Mouse (Mus musculus): ENCODE results near the gene St3gal5. TPM values are rescaled to one million over a fixed set of nuclear protein-coding genes. Genes with fewer than 3 reads are reported as not detected.

Gene St3gal5
- 25.9 and 28.1 TPM in 2 replicates for polyA plus RNA-seq (2011; ENCODE audit: insufficient read depth, insufficient read length, low read depth, missing spikeins)

- no peak for TF ChIP-seq CTCF (IDR thresholded peaks at IDR 0.05; ENCODE audit: low read depth, low read length)
- Histone ChIP-seq H3K27me3 (ENCODE audit: control insufficient read depth, insufficient read depth, low read length, poor library complexity, severe bottlenecking) (no peaks in the 10 kb centered on the region), H3K27ac (ENCODE audit: insufficient read depth, low read length) (no peak within 1 kb of the TSS), H3K4me3 (ENCODE audit: low read depth, low read length) (peak within 1 kb of the TSS; percentile 81), H3K36me3 (ENCODE audit: control insufficient read depth, insufficient read depth, low read length, poor library complexity, severe bottlenecking) (no peaks in the 10 kb centered on the region), H3K4me1 (ENCODE audit: control insufficient read depth, insufficient read depth, low read length) (no peaks in the 10 kb centered on the region), H3K9me3 (replicated peaks; ENCODE audit: control insufficient read depth, insufficient read depth, low read length, poor library complexity, severe bottlenecking) (no peaks in the 10 kb centered on the region), H3K9ac (ENCODE audit: low read depth, poor library complexity, severe bottlenecking) (peak within 1 kb of the TSS; percentile 67)
Measured at GRCm38 (mm10) chr6:72097181-72097995, at the start of gene St3gal5. TSS of gene St3gal5 (plus strand) at chr6:72097592.

- no peaks in the 10 kb centered on the region for H3K36me3 ChIP-seq (ENCODE audit: control insufficient read depth, insufficient read depth, low read length, poor library complexity, severe bottlenecking)
- no peak overlapping the region for H3K4me3 ChIP-seq (ENCODE audit: low read depth, low read length)
- no peaks in the 10 kb centered on the region for H3K4me1 ChIP-seq (ENCODE audit: control insufficient read depth, insufficient read depth, low read length)
- H3K9ac ChIP-seq (ENCODE audit: low read depth, poor library complexity, severe bottlenecking): no peak overlapping the region
- no peak for TF ChIP-seq CTCF (IDR thresholded peaks at IDR 0.05; ENCODE audit: low read depth, low read length)
- TF ChIP-seq EP300 (IDR thresholded peaks at IDR 0.05; ENCODE audit: insufficient read depth, low read depth, low read length): no peak
- TF ChIP-seq POLR2A (IDR thresholded peaks at IDR 0.05; ENCODE audit: insufficient read depth, low read length): no peak
- H3K9me3 ChIP-seq (replicated peaks; ENCODE audit: control insufficient read depth, insufficient read depth, low read length, poor library complexity, severe bottlenecking): no peaks in the 10 kb centered on the region
- no peaks in the 10 kb centered on the region for H3K27me3 ChIP-seq (ENCODE audit: control insufficient read depth, insufficient read depth, low read length, poor library complexity, severe bottlenecking)
- H3K27ac ChIP-seq (ENCODE audit: insufficient read depth, low read length): no peak overlapping the region
Measured at GRCm38 (mm10) chr6:72048643-72049042, 48.7 kb upstream of the St3gal5 start.

GRCm38 (mm10) chr6:72049941-72050340 lies 47.5 kb upstream of the St3gal5 start:
- H3K36me3 ChIP-seq (ENCODE audit: control insufficient read depth, insufficient read depth, low read length, poor library complexity, severe bottlenecking): no peaks in the 10 kb centered on the region
- no peaks in the 10 kb centered on the region for H3K27me3 ChIP-seq (ENCODE audit: control insufficient read depth, insufficient read depth, low read length, poor library complexity, severe bottlenecking)
- H3K4me1 ChIP-seq (ENCODE audit: control insufficient read depth, insufficient read depth, low read length): no peaks in the 10 kb centered on the region
- H3K9me3 ChIP-seq (replicated peaks; ENCODE audit: control insufficient read depth, insufficient read depth, low read length, poor library complexity, severe bottlenecking): no peaks in the 10 kb centered on the region
- TF ChIP-seq POLR2A (IDR thresholded peaks at IDR 0.05; ENCODE audit: insufficient read depth, low read length) (no peak), EP300 (IDR thresholded peaks at IDR 0.05; ENCODE audit: insufficient read depth, low read depth, low read length) (no peak), CTCF (IDR thresholded peaks at IDR 0.05; ENCODE audit: low read depth, low read length) (no peak)
- no peak overlapping the region for H3K9ac ChIP-seq (ENCODE audit: low read depth, poor library complexity, severe bottlenecking)
- no peak overlapping the region for H3K27ac ChIP-seq (ENCODE audit: insufficient read depth, low read length)
- no peak overlapping the region for H3K4me3 ChIP-seq (ENCODE audit: low read depth, low read length)

GRCm38 (mm10) chr6:72050827-72051226 lies 46.6 kb upstream of the St3gal5 start:
- H3K9me3 ChIP-seq (replicated peaks; ENCODE audit: control insufficient read depth, insufficient read depth, low read length, poor library complexity, severe bottlenecking): no peaks in the 10 kb centered on the region
- no peak for TF ChIP-seq POLR2A (IDR thresholded peaks at IDR 0.05; ENCODE audit: insufficient read depth, low read length)
- no peak for TF ChIP-seq CTCF (IDR thresholded peaks at IDR 0.05; ENCODE audit: low read depth, low read length)
- no peak for TF ChIP-seq EP300 (IDR thresholded peaks at IDR 0.05; ENCODE audit: insufficient read depth, low read depth, low read length)
- H3K9ac ChIP-seq (ENCODE audit: low read depth, poor library complexity, severe bottlenecking): no peak overlapping the region
- H3K4me1 ChIP-seq (ENCODE audit: control insufficient read depth, insufficient read depth, low read length): no peaks in the 10 kb centered on the region
- no peaks in the 10 kb centered on the region for H3K36me3 ChIP-seq (ENCODE audit: control insufficient read depth, insufficient read depth, low read length, poor library complexity, severe bottlenecking)
- H3K27me3 ChIP-seq (ENCODE audit: control insufficient read depth, insufficient read depth, low read length, poor library complexity, severe bottlenecking): no peaks in the 10 kb centered on the region
- no peak overlapping the region for H3K27ac ChIP-seq (ENCODE audit: insufficient read depth, low read length)
- no peak overlapping the region for H3K4me3 ChIP-seq (ENCODE audit: low read depth, low read length)

DNA sequence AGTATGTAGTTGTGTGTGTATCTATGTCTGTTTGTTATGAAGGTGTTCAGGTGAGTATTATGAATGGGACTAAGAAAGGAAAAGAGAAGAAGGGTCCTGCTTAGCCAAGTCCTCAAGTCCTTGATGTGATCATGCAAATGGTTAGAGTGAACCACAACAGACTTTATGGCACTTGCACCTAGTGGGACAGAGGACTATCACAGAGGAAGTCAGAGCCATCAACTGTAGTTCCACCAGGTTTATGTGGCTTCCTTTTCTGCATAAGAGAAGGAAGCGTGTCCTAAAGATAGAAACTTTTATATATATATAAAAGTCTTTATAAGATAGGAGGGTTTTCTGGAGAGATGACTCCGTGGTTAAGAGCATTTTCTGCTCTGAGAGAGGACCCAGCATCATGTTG lies 46.1 kb upstream of the St3gal5 start:
- H3K9ac ChIP-seq (ENCODE audit: low read depth, poor library complexity, severe bottlenecking): no peak overlapping the region

GRCm38 (mm10) chr6:72051757-72052156 lies 45.6 kb upstream of the St3gal5 start:
- H3K9ac ChIP-seq (ENCODE audit: low read depth, poor library complexity, severe bottlenecking): no peak overlapping the region
- no peak overlapping the region for H3K27ac ChIP-seq (ENCODE audit: insufficient read depth, low read length)
- TF ChIP-seq POLR2A (IDR thresholded peaks at IDR 0.05; ENCODE audit: insufficient read depth, low read length): no peak
- TF ChIP-seq CTCF (IDR thresholded peaks at IDR 0.05; ENCODE audit: low read depth, low read length): no peak
- no peak for TF ChIP-seq EP300 (IDR thresholded peaks at IDR 0.05; ENCODE audit: insufficient read depth, low read depth, low read length)
- H3K9me3 ChIP-seq (replicated peaks; ENCODE audit: control insufficient read depth, insufficient read depth, low read length, poor library complexity, severe bottlenecking): no peaks in the 10 kb centered on the region
- no peaks in the 10 kb centered on the region for H3K27me3 ChIP-seq (ENCODE audit: control insufficient read depth, insufficient read depth, low read length, poor library complexity, severe bottlenecking)
- H3K36me3 ChIP-seq (ENCODE audit: control insufficient read depth, insufficient read depth, low read length, poor library complexity, severe bottlenecking): no peaks in the 10 kb centered on the region
- H3K4me1 ChIP-seq (ENCODE audit: control insufficient read depth, insufficient read depth, low read length): no peaks in the 10 kb centered on the region
- H3K4me3 ChIP-seq (ENCODE audit: low read depth, low read length): no peak overlapping the region

More for the DNA sequence above, 46.1 kb upstream of the St3gal5 start:
- H3K4me3 ChIP-seq (ENCODE audit: low read depth, low read length): no peak overlapping the region
- TF ChIP-seq CTCF (IDR thresholded peaks at IDR 0.05; ENCODE audit: low read depth, low read length) (no peak), EP300 (IDR thresholded peaks at IDR 0.05; ENCODE audit: insufficient read depth, low read depth, low read length) (no peak), POLR2A (IDR thresholded peaks at IDR 0.05; ENCODE audit: insufficient read depth, low read length) (no peak)
- H3K36me3 ChIP-seq (ENCODE audit: control insufficient read depth, insufficient read depth, low read length, poor library complexity, severe bottlenecking): no peaks in the 10 kb centered on the region
- no peaks in the 10 kb centered on the region for H3K4me1 ChIP-seq (ENCODE audit: control insufficient read depth, insufficient read depth, low read length)
- no peaks in the 10 kb centered on the region for H3K9me3 ChIP-seq (replicated peaks; ENCODE audit: control insufficient read depth, insufficient read depth, low read length, poor library complexity, severe bottlenecking)
- no peak overlapping the region for H3K27ac ChIP-seq (ENCODE audit: insufficient read depth, low read length)
- H3K27me3 ChIP-seq (ENCODE audit: control insufficient read depth, insufficient read depth, low read length, poor library complexity, severe bottlenecking): no peaks in the 10 kb centered on the region
